Mouse (Mus musculus) small intestine, adult 2 months (tissue): ENCODE measurements around the gene Fam219b.

ENCODE experiments used
- CTCF ChIP-seq: fragments of 200-500 bp; IDR thresholded peaks from 2 replicates; pipeline ENCODE4 v1.5.1; 2012; ENCODE audit warnings: low read depth, mild to moderate bottlenecking, control low read depth, inconsistent platforms, low read length, moderate library complexity, mixed read lengths; ENCODE audit not compliant: insufficient replicate concordance, insufficient read length; ENCODE audit errors: extremely low read depth
- POLR2A ChIP-seq: fragments of 200-500 bp; IDR thresholded peaks from 2 replicates; pipeline ENCODE4 v1.6.1; 2012; ENCODE audit warnings: low read depth, mild to moderate bottlenecking, control low read depth, inconsistent platforms, low read length, moderate library complexity

- TF ChIP-seq POLR2A: no peak
- TF ChIP-seq CTCF: no peak
Measured at GRCm38 (mm10) chr9:57501861-57502260, 35.5 kb upstream of the Fam219b start.
